Mouse (Mus musculus) gastrocnemius, postnatal 10 days (tissue): ENCODE results near the gene Dhrs9. TPM values are rescaled to one million over a fixed set of nuclear protein-coding genes. Genes with fewer than 3 reads are reported as not detected.

Experiments
- DNase-seq: peaks from one replicate; pipeline ENCODE4 v3.0.0; 2021; ENCODE audit warnings: mixed read lengths
- total RNA-seq, 2 experiments: library from RNA; stranded (reverse); gene quantifications; 2 replicates each; pipeline ENCODE4 v1.2.3; 2021

Gene Dhrs9
- total RNA-seq, 2 experiments from 2014 or later: 0.05 to 0.07 TPM

DNA sequence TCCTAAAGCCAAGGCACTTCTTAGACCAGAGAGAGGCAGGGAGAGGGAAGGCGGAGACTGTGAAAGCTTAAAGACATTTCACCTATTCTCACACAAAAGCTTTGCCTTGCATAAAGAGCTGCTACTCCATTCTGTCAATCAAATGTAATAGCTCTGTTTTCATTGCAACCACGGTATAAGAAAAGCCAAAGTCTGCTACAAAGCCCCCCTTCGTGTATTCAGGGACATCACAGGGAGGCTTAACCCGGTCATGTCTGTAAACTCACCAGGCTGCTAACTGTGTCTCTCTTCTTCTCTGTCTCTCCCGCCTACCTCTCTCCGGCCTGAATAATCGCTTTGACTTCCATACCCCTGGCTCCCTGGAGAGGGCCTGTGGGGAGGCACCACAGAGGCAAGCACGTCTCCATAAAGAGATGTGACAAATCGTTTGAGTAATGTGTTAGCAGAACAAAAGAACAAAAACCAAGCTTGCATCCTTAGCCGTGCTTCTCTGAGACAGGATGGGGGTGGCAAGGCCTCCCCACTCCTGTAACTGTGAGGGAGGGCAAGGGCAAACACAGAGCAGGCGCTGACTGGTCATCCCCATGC lies 38.1 kb downstream of the Dhrs9 start:
- no peak for DNase-seq

DNA sequence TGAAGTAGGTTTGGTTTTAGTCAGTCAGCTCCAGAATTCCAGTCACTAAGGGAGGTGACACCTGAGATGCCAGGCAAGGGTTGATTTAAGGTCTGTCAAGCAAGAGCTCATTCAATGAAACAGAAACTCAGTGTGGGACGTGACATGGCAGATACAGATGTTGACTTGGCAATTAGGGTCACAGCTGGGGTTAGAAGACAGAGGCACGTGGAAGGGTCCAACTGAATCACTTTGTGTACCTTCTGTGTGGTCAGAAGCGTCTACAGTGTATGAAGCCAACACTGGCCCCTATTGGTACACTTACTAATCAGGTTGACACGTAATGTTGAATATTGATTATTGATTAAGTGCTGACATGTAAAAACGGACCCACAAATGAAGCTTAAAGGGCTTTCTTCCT lies 44.6 kb downstream of the Dhrs9 start:
- DNase-seq: no peak

DNA sequence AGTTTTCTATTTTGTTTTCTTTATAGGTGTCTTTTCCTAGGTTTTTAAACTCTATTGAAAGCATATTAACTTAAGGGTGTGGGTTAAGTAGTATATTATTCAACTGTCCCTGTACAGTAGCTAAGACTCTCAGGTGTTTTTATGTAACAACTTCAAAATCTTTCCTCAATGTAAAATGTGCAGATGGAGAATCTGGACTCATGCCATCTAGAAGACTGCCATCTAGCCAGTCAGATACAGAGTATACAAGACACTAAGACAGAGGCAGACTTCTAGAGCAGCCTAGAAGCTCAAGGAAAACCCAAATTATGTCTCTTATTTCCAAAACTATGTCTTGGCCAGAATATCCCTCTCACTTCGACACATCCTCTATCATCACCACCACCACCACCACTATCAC lies 45.8 kb downstream of the Dhrs9 start:
- DNase-seq: no peak

DNA sequence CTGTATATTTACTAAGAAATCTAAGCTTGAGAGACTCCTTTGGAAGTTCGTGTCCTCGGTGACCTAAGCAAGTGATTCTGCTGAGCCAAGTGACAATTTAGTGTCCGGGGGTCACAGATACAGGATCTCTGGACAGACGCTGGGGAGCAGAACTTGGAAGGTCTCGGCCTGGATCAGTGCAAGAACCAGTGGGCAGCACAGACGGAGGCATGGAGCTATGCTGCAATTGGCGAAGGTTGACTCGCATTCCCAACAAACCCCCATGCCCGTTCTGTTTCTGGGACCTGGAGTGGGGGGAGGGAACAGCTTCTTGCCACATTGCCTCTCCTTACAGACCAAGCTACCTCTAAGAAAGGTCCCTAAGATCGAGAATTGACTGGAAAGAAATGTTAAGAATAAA lies 46.9 kb downstream of the Dhrs9 start:
- no peak for DNase-seq

DNA sequence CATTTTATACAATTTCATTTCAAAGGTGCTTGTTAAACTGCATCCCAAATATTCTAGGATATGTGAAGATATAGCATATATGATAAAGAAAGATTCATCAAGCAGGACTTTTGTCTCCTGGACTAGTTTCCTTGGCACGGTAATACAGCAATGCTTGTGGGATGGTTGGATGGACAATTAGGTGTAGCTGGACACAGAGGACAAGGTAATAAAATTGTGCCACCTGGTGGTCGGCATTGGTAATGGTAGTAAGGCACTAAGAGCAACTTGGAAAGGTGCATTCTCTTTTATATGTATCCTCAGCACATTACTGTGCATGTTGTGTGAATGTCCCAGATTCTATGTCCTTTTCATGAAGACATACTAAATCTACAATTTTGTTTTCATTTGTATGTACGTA lies 47.9 kb downstream of the Dhrs9 start:
- peak; percentile 70 for DNase-seq

DNA sequence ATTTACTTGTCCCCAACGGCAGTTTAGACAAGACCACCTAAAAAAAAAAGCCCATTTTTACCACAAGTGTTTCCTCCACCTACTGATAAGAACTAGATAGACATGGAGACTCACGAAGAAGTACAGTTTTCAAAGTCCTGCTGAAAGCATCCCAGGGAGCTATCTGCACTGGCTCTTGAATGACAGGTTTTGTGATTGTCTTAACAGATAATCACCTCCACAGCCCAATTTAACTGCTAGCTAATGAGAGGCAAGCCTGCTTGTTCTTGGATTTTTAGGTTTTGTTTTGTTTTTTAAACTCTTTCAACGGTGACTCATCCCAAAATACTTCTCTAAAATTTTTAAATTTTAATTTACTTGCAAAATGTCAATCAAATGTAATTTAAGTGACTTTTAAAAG lies 61.4 kb downstream of the Dhrs9 start:
- no peak for DNase-seq

DNA sequence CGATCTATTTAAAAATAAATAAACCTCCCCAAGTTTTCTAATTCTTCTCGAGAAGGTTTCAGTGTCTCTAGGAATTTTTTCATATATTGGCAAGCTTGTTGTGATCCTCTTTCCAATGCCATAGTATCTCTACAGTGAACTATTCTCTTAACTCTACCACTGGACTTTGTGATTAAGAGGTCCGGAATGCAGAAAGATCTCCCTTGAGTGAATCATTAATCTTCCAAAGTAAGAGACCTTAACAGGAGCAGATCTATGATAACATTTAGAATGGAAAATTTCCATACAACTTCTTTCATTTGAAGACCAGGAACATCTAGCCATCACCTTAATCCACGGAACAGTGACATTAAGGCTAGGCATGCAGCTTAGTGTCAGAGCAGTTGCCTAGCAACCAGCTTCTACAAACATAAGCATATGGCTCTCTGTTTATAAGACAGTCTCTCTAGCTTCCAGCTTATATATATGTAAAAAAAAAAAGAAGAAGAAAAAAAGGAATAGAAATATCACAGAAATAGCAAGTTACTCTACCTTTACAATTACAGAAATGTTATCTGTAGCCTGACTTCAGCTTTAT lies 65.7 kb downstream of the Dhrs9 start:
- DNase-seq: no peak

DNA sequence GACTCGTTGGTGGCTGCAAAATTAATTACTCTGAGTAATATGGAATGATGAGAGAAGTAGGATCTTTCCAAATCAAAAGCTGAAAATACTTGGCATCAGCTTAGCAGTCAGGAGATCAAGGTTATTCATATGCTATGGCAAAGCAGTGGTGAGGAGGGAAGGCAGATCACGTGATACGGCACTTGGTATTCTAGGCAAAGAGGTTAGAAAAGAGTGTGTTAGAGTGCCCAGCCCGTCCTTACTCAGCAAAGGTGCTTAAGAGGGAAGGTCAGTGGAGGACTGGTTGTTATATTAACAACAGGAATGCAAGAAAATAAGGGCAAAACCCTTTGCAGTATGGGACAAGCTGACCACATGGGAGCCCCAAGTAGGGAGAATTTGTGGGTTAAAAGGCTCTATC lies 68.3 kb downstream of the Dhrs9 start:
- no peak for DNase-seq

DNA sequence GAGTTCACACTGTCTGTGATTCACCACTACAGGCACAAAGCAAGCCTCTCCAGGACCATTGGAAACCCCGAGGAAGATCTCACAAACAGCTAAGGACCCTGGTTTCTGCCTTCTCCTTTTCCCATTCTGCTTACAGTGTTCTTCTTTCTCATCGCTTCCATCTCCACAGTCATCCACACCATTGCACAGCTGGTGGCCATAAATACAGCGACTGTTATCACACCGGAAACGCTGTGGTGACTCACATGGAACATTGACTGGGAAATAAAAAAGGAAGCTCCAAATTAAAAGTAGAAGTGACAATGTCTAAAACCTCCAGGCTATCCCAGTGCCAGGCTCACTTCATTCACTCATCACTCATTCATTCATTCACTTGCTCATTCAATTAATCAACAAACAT lies 70.9 kb downstream of the Dhrs9 start:
- no peak for DNase-seq

Other genes starting within 250 kb of the Dhrs9 start
- gene Nostrin, start 244.6 kb upstream of the Dhrs9 start, total RNA-seq: 1 to 10 TPM; 2.2 to 3.2 TPM
- gene Spc25, start 174.3 kb upstream of the Dhrs9 start, total RNA-seq: 1 to 10 TPM; 8.5 to 9.9 TPM
- gene G6pc2, start 169.4 kb upstream of the Dhrs9 start, total RNA-seq: not detected
- gene Abcb11, start 37.8 kb upstream of the Dhrs9 start, total RNA-seq: under 1 TPM in 1 of 2 experiments, not detected in 1; 0.05 TPM
- gene Lrp2, start 205.6 kb downstream of the Dhrs9 start, total RNA-seq: under 1 TPM in 1 of 2 experiments, not detected in 1; 0.02 TPM